Mouse (Mus musculus) C2C12 (cell line): ENCODE data around the gene Ddx27. TPM values are rescaled to one million over a fixed set of nuclear protein-coding genes. Genes with fewer than 3 reads are reported as not detected.

Experiments used
- H3K27me3 ChIP-seq: one replicate; pipeline ENCODE4 v1.6.1; 2011; ENCODE audit not compliant: control insufficient read depth, insufficient read depth, insufficient read length
- H3K36me3 ChIP-seq: one replicate; pipeline ENCODE4 v1.6.1; 2011; ENCODE audit not compliant: control insufficient read depth, insufficient read depth
- H3K4me3 ChIP-seq: one replicate; pipeline ENCODE4 v1.5.1; 2011; ENCODE audit warnings: mild to moderate bottlenecking, control low read depth; ENCODE audit not compliant: poor library complexity, insufficient read depth, severe bottlenecking
- H3K79me2 ChIP-seq: one replicate; pipeline ENCODE4 v1.6.1; 2011; ENCODE audit not compliant: control insufficient read depth, insufficient read depth
- H3K79me3 ChIP-seq: one replicate; pipeline ENCODE4 v1.6.1; 2011; ENCODE audit warnings: low read depth, control low read depth
- H3ac ChIP-seq: one replicate; pipeline ENCODE3; 2011; ENCODE audit warnings: low read depth; ENCODE audit not compliant: control insufficient read depth, insufficient read length
- CEBPB ChIP-seq: IDR thresholded peaks from one replicate; pipeline ENCODE4 v1.6.1; 2011; ENCODE audit warnings: low read depth, mild to moderate bottlenecking, control low read depth, moderate library complexity
- CTCF ChIP-seq: IDR thresholded peaks from one replicate; pipeline ENCODE4 v1.5.1; 2011; ENCODE audit not compliant: control insufficient read depth, insufficient read depth, insufficient read length
- FOSL1 ChIP-seq: IDR thresholded peaks from one replicate; pipeline ENCODE4 v1.8.0; 2011; ENCODE audit warnings: mild to moderate bottlenecking, low read length; ENCODE audit not compliant: poor library complexity, insufficient read depth, severe bottlenecking
- MAX ChIP-seq: IDR thresholded peaks from one replicate; pipeline ENCODE4 v1.6.1; 2011; ENCODE audit warnings: mild to moderate bottlenecking, control low read depth
- MYOD1 ChIP-seq: IDR thresholded peaks from one replicate; pipeline ENCODE4 v1.6.1; 2011; ENCODE audit warnings: low read depth; ENCODE audit not compliant: control insufficient read depth, insufficient read length
- MYOG ChIP-seq: IDR thresholded peaks from one replicate; pipeline ENCODE4 v1.6.1; 2011; ENCODE audit not compliant: control insufficient read depth, insufficient read length; ENCODE audit errors: extremely low read depth
- USF1 ChIP-seq: IDR thresholded peaks from one replicate; pipeline ENCODE4 v1.6.1; 2011; ENCODE audit warnings: low read depth, mild to moderate bottlenecking, control low read depth, moderate library complexity
- polyA plus RNA-seq: library from polyadenylated mRNA; unstranded; fragments of >200 nt; fragmentation: generic; extraction: Trizol; gene quantifications from one replicate; pipeline ENCODE4 v1.2.1, GENCODE M21; 2012; ENCODE audit warnings: missing spikeins

Ddx27 gene
- polyA plus RNA-seq, 1 experiment = 76.4 TPM

- TF ChIP-seq CEBPB (no peak), MYOG (no peak), CTCF (no peak), FOSL1 (no peak), USF1 (no peak)
- Histone ChIP-seq H3K27me3 (no peaks in the 10 kb centered on the region), H3K4me3 (no peak overlapping the region), H3ac (no peak overlapping the region), H3K79me3 (peaks cover 50% of the 10 kb centered on the region), H3K36me3 (peaks cover 56% of the 10 kb centered on the region), H3K79me2 (peaks cover 87% of the 10 kb centered on the region)
Measured at GRCm38 (mm10) chr2:167058814-167059387, 43.9 kb downstream of the Ddx27 start.

DNA sequence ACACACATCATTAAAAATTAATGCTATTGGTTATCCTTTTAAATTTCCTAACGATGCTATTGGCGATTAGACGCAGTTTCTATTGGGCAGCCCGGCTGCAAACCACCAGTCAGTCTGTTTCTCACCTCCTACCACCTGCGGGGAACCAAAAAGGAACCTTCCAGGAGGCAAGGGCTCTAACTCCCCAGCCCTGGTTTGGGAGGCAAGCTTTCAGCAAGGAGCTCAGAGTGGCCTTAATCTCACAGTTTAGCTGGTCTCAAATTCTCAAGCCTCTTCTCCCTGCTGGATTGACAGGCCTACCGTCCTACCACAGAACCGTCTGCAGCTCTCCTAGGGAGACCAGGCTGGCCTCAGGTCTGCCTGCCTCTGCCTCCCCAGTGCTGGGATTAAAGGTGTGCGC is 44.5 kb downstream of the Ddx27 start:
- H3K27me3 ChIP-seq = no peaks in the 10 kb centered on the region
- peaks cover 56% of the 10 kb centered on the region for H3K36me3 ChIP-seq
- TF ChIP-seq CEBPB = no peak
- TF ChIP-seq MAX = no peak
- TF ChIP-seq CTCF = no peak
- TF ChIP-seq FOSL1 = no peak
- no peak for TF ChIP-seq USF1
- TF ChIP-seq MYOG = no peak
- TF ChIP-seq MYOD1 = no peak
- peaks cover 87% of the 10 kb centered on the region for H3K79me2 ChIP-seq
- H3K4me3 ChIP-seq = no peak overlapping the region
- H3ac ChIP-seq = peak overlapping the region; percentile 0
- peaks cover 50% of the 10 kb centered on the region for H3K79me3 ChIP-seq

DNA sequence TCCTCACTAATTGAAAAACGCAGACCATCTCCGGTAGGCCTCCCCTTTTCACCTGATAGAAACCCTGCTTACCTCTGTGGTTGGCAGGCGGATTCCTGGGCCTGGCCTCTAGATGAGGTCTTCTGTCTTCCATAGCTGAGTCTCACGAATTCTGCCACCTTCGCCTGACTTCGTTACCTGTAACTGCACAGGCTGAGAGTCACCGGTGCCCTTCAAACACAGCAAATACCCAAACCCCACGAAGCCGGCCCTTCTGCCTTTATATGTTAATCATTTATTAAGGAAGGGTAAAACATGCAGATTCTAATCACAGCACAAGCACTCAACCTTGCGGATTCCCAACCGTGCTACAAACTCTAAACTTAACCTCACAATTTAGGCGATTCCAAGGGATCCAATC is 45.0 kb downstream of the Ddx27 start:
- no peak overlapping the region for H3K4me3 ChIP-seq
- H3K27me3 ChIP-seq = no peaks in the 10 kb centered on the region
- peaks cover 87% of the 10 kb centered on the region for H3K79me2 ChIP-seq
- no peak overlapping the region for H3ac ChIP-seq
- peaks cover 50% of the 10 kb centered on the region for H3K79me3 ChIP-seq
- TF ChIP-seq MYOG (no peak), CEBPB (no peak), FOSL1 (no peak), USF1 (no peak)
- peaks cover 56% of the 10 kb centered on the region for H3K36me3 ChIP-seq

DNA sequence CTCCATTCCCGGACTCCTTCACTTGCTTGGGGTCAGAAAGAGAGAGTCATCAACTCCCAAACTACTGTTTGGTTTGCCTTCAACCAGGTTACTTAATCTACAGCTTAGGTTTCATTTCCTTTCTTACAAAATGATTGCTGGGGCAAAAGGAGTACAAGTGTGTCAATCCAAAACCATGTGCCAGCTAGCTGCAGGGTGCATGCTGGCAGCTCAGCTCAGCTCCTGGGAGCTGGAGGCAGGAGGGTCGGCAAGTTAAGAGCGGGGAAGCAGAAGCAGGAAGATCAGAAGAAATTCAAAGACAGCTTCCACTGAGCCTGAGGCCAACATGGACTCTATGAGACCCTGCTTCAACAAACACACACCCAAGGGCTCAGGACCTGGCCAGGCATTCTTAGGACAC is 45.4 kb downstream of the Ddx27 start:
- Histone ChIP-seq H3ac (peak overlapping the region; percentile 6), H3K79me3 (peaks cover 50% of the 10 kb centered on the region), H3K4me3 (no peak overlapping the region), H3K36me3 (peaks cover 56% of the 10 kb centered on the region), H3K27me3 (no peaks in the 10 kb centered on the region), H3K79me2 (peaks cover 87% of the 10 kb centered on the region)
- TF ChIP-seq MAX (no peak), USF1 (no peak)

DNA sequence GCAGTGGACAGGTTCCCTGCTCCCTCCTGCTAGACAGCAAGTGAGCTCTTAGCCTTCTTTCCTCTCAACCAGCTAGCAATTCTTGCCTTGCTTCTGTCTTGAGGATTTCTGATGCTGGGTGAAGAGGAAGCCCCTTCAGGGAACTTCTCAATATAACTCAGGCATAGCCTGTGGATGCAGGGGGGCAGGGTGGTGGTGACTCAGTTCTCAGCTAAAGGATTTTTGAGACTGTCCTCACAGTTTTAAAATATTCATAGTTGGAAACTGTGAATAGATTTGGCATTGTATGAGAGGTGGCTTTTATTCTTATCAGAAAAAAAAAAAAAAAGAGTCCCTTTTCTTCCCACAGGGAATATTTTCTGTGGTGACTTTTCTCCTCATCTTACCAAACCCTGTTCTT is 45.8 kb downstream of the Ddx27 start:
- H3K4me3 ChIP-seq = no peak overlapping the region
- TF ChIP-seq MAX (no peak), CTCF (no peak), CEBPB (no peak), MYOG (no peak), FOSL1 (no peak), USF1 (no peak), MYOD1 (no peak)
- peaks cover 87% of the 10 kb centered on the region for H3K79me2 ChIP-seq

GRCm38 (mm10) chr2:167061381-167062034 is 46.5 kb downstream of the Ddx27 start:
- Histone ChIP-seq H3K79me2 (peaks cover 86% of the 10 kb centered on the region), H3ac (peak overlapping the region; percentile 89), H3K36me3 (peaks cover 56% of the 10 kb centered on the region), H3K27me3 (no peaks in the 10 kb centered on the region), H3K4me3 (peak overlapping the region; percentile 83), H3K79me3 (peaks cover 47% of the 10 kb centered on the region)
- TF ChIP-seq USF1 (no peak), CEBPB (no peak), MAX (no peak), MYOG (no peak), MYOD1 (no peak), FOSL1 (no peak), CTCF (no peak)

More for the DNA sequence above, 45.8 kb downstream of the Ddx27 start:
- no peaks in the 10 kb centered on the region for H3K27me3 ChIP-seq
- H3K36me3 ChIP-seq = peaks cover 56% of the 10 kb centered on the region
- peak overlapping the region; percentile 6 for H3ac ChIP-seq
- H3K79me3 ChIP-seq = peaks cover 51% of the 10 kb centered on the region
